Mouse (Mus musculus) C3H10T1/2 (cell line): ENCODE measurements around the gene Fancd2. TPM values are rescaled to one million over a fixed set of nuclear protein-coding genes. Genes with fewer than 3 reads are reported as not detected.

Source experiments
- polyA plus RNA-seq, 2 experiments: library from polyadenylated mRNA; unstranded; fragments of >200 nt; fragmentation: generic; extraction: Trizol; gene quantifications; one replicate each; pipeline ENCODE4 v1.2.1; 2012; ENCODE audit warnings: missing spikeins in 2 of 2

The Fancd2 gene
- polyA plus RNA-seq, result 1 to 10 TPM in 1 of 2 experiments, under 1 TPM in 1; 0.62 to 2.8 TPM

GRCm38 (mm10) chr6:113530932-113531839 lies at the start of gene Fancd2, which contains the start of gene Emc3:
TSS of gene Fancd2 (plus strand) at chr6:113531682.
TSS of gene Emc3 (minus strand) at chr6:113531652.

GRCm38 (mm10) chr6:113483100-113483615 lies 48.3 kb upstream of the Fancd2 start, which contains the start of gene Creld1:
TSS of gene Creld1 (plus strand) at chr6:113483297.

GRCm38 (mm10) chr6:113501388-113502084 lies 29.9 kb upstream of the Fancd2 start, which contains the start of gene Prrt3:
TSS of gene Prrt3 (minus strand) at chr6:113501931.

GRCm38 (mm10) chr6:113600543-113601139 lies 69.2 kb downstream of the Fancd2 start, which contains the start of gene Fancd2os:
TSS of gene Fancd2os (minus strand) at chr6:113600715.

GRCm38 (mm10) chr6:113604432-113605223 lies 73.1 kb downstream of the Fancd2 start, which contains the start of gene Brk1:
TSS of gene Brk1 (plus strand) at chr6:113604772.

GRCm38 (mm10) chr6:113623941-113624751 lies 92.7 kb downstream of the Fancd2 start, which contains the start of gene Vhl:
TSS of gene Vhl (plus strand) at chr6:113623959.

GRCm38 (mm10) chr6:113638302-113639040 lies 107.0 kb downstream of the Fancd2 start, which contains the start of gene Irak2:
TSS of gene Irak2 (plus strand) at chr6:113638467.

Other genes starting within 250 kb of the Fancd2 start
- under 1 TPM; 0.06 to 0.08 TPM for gene Cpne9, start 249.4 kb upstream of the Fancd2 start, polyA plus RNA-seq
- gene Brpf1, start 224.5 kb upstream of the Fancd2 start, polyA plus RNA-seq, result 10 to 100 TPM in 1 of 2 experiments, 1 to 10 TPM in 1; 3.4 to 11.1 TPM
- gene Ogg1, start 204.7 kb upstream of the Fancd2 start, polyA plus RNA-seq, result 10 to 100 TPM; 11.4 to 15.7 TPM
- gene Camk1, start 187.7 kb upstream of the Fancd2 start, polyA plus RNA-seq, result 100 to 1,000 TPM in 1 of 2 experiments, 10 to 100 TPM in 1; 64.5 to 122 TPM
- gene Tada3, start 153.8 kb upstream of the Fancd2 start, polyA plus RNA-seq, result 10 to 100 TPM; 27.6 to 50.9 TPM
- 100 to 1,000 TPM; 222 to 331 TPM for gene Arpc4, start 153.6 kb upstream of the Fancd2 start, polyA plus RNA-seq
- 1 to 10 TPM in 1 of 2 experiments, under 1 TPM in 1; 0.75 to 7.1 TPM for gene Ttll3, start 142.4 kb upstream of the Fancd2 start, polyA plus RNA-seq
- gene Rpusd3, start 112.3 kb upstream of the Fancd2 start, polyA plus RNA-seq, result 10 to 100 TPM in 1 of 2 experiments, 1 to 10 TPM in 1; 7.3 to 13.4 TPM
- not detected for gene Cidec, start 95.9 kb upstream of the Fancd2 start, polyA plus RNA-seq
- gene Jagn1, start 89.1 kb upstream of the Fancd2 start, polyA plus RNA-seq, result 10 to 100 TPM; 43.5 to 47.0 TPM
- under 1 TPM; 0.02 to 0.09 TPM for gene Il17re, start 73.2 kb upstream of the Fancd2 start, polyA plus RNA-seq
- gene Il17rc, start 60.3 kb upstream of the Fancd2 start, polyA plus RNA-seq, result 10 to 100 TPM; 54.5 to 79.0 TPM
- gene Creld1, start 48.4 kb upstream of the Fancd2 start, polyA plus RNA-seq, result 1 to 10 TPM in 1 of 2 experiments, under 1 TPM in 1; 0.23 to 3.3 TPM
- under 1 TPM; 0.01 to 0.06 TPM for gene Prrt3, start 29.8 kb upstream of the Fancd2 start, polyA plus RNA-seq
- 10 to 100 TPM; 19.3 to 81.3 TPM for gene Emc3, start within 50 bp of the Fancd2 start, polyA plus RNA-seq
- under 1 TPM in 1 of 2 experiments, not detected in 1; 0.12 TPM for gene Fancd2os, start 69.0 kb downstream of the Fancd2 start, polyA plus RNA-seq
- gene Brk1, start 73.1 kb downstream of the Fancd2 start, polyA plus RNA-seq, result 100 to 1,000 TPM; 124 to 277 TPM
- 10 to 100 TPM in 1 of 2 experiments, 1 to 10 TPM in 1; 5.0 to 26.2 TPM for gene Vhl, start 92.3 kb downstream of the Fancd2 start, polyA plus RNA-seq
- 1 to 10 TPM; 1.9 to 6.9 TPM for gene Irak2, start 106.8 kb downstream of the Fancd2 start, polyA plus RNA-seq
- gene Tatdn2, start 165.4 kb downstream of the Fancd2 start, polyA plus RNA-seq, result 10 to 100 TPM; 16.3 to 26.7 TPM
- under 1 TPM in 1 of 2 experiments, not detected in 1; 0.38 TPM for gene Ghrl, start 188.2 kb downstream of the Fancd2 start, polyA plus RNA-seq
- gene Sec13, start 209.1 kb downstream of the Fancd2 start, polyA plus RNA-seq, result 100 to 1,000 TPM; 127 to 130 TPM